Mouse (Mus musculus) activated CD4-positive, CD25-positive, alpha-beta regulatory T cell, adult 4 months (primary cell): ENCODE results near the gene Dnajb3. TPM values are rescaled to one million over a fixed set of nuclear protein-coding genes. Genes with fewer than 3 reads are reported as not detected.
"Not testable (repeated sequence)": the region's sequence is repeated elsewhere in the genome, so short reads cannot be mapped to it uniquely, and the experiment has no call there.

Experiments used
- ATAC-seq: one replicate; pipeline ENCODE4 v1.8.0; 2017
- polyA plus RNA-seq, 2 experiments: library from polyadenylated mRNA; unstranded; fragments of 100-300 nt; shearing (Covaris generic); gene quantifications; one replicate each; pipeline ENCODE4 v1.2.1; 2017

Dnajb3 gene
- polyA plus RNA-seq, 2 experiments from 2014 or later: 0.48 to 0.63 TPM

GRCm38 (mm10) chr1:88215466-88216380, 10.1 kb upstream of the Dnajb3 start:
- no peak for ATAC-seq

GRCm38 (mm10) chr1:88214462-88214952, 8.9 kb upstream of the Dnajb3 start:
- ATAC-seq: no peak

- ATAC-seq: no peak
Observed at GRCm38 (mm10) chr1:88213766-88214461, 8.3 kb upstream of the Dnajb3 start.

GRCm38 (mm10) chr1:88213061-88213460, 7.5 kb upstream of the Dnajb3 start:
- ATAC-seq: no peak

GRCm38 (mm10) chr1:88212341-88213045, 6.9 kb upstream of the Dnajb3 start:
- ATAC-seq: no peak

- ATAC-seq: no peak
Observed at GRCm38 (mm10) chr1:88211812-88212211, 6.2 kb upstream of the Dnajb3 start, which contains the start of gene Ugt1a1. TSS of gene Ugt1a1 (plus strand) at chr1:88211959.

- ATAC-seq: no peak
Observed at GRCm38 (mm10) chr1:88206843-88207479, 1.4 kb upstream of the Dnajb3 start.

GRCm38 (mm10) chr1:88200456-88200855, 5.1 kb downstream of the Dnajb3 start, which contains the start of gene Ugt1a2:
TSS of gene Ugt1a2 (plus strand) at chr1:88200601.
- no peak for ATAC-seq

GRCm38 (mm10) chr1:88199996-88200395, 5.6 kb downstream of the Dnajb3 start:
- no peak for ATAC-seq

- no peak for ATAC-seq
Observed at GRCm38 (mm10) chr1:88197443-88197842, 8.1 kb downstream of the Dnajb3 start.

- no peak for ATAC-seq
Observed at GRCm38 (mm10) chr1:88195687-88196086, 9.9 kb downstream of the Dnajb3 start.

- no peak for ATAC-seq
Observed at GRCm38 (mm10) chr1:88192136-88192535, 13.4 kb downstream of the Dnajb3 start.

GRCm38 (mm10) chr1:88186325-88186935, 19.2 kb downstream of the Dnajb3 start:
- ATAC-seq: no peak

GRCm38 (mm10) chr1:88179657-88180056, 25.9 kb downstream of the Dnajb3 start:
- no peak for ATAC-seq

- ATAC-seq: not testable (repeated sequence)
Observed at GRCm38 (mm10) chr1:88172190-88172589, 33.4 kb downstream of the Dnajb3 start.

GRCm38 (mm10) chr1:88165711-88166110, 39.9 kb downstream of the Dnajb3 start, which contains the start of gene Ugt1a5:
TSS of gene Ugt1a5 (plus strand) at chr1:88166012.
- no peak for ATAC-seq

- no peak for ATAC-seq
Observed at GRCm38 (mm10) chr1:88158430-88158829, 47.2 kb downstream of the Dnajb3 start.
